Mouse (Mus musculus) left cerebral cortex, postnatal 4 days (tissue): ENCODE data around the gene Flvcr1. TPM values are rescaled to one million over a fixed set of nuclear protein-coding genes. Genes with fewer than 3 reads are reported as not detected.

Source experiments
- DNase-seq: peaks from one replicate; pipeline ENCODE4 v3.0.0-alpha.2; 2022
- intact Hi-C: fragments of 180-260 bp; cut with DNase I; formaldehyde crosslinking; loops from one replicate; pipeline ENCODE4 v1.15.1; 2025
- total RNA-seq, 2 experiments: library from RNA; stranded (reverse); gene quantifications; 2 replicates each; pipeline ENCODE4 v1.2.3; 2021

Flvcr1 gene
- total RNA-seq, 2 experiments from 2014 or later, result 27.0 to 27.6 TPM

DNA sequence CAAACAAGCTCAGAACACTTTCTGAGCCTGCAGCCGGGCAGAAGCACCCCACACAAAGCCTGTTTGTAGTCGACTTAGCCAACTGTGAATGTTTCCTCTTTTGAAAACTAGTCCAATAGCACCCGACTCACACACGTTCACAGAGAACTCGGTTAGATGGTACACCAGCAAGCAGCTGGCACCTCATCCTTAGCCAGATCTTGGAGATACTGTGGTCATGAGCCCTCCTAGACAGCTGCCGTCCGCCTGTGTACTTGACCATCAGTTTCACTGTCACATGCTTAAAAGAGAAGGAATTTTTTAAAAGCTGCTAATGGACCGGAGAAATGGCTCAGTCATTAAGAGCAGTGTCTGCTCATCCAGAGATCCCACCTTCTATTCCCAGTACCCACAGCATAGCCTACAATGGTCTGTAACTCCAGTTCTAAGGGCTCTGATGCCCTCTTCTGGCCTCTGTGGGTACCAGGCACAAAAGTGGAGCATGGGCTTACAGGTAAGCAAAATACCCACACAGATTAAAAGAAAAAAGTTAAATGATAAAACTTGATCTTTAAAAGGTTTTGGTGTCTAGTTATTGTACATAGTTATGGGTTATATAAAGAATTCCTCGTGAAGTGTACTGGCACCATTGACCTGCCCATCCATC, 36.4 kb downstream of the Flvcr1 start:
- intact Hi-C loops, result no loop called here
- DNase-seq, result no peak

DNA sequence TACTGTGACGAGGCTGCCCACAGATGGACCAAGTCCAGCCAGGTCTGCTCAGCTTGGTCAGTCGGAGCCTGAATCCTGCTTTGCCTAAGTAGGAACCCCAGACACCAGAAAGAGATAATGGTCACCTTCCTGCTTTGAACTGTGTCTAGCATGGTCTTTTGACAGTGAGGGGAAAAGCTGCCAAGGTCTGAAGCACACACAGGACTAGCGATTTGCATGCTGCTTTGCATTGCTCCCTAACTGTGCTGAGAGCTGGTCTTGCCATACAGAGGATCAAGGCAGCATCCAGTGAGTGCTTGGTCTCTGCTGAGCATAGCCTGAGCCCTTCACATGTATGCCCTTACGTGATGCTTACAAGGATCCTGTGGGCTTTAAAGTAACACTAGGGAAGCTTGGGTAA, 44.5 kb downstream of the Flvcr1 start:
- intact Hi-C loops, result no loop called here
- no peak for DNase-seq

DNA sequence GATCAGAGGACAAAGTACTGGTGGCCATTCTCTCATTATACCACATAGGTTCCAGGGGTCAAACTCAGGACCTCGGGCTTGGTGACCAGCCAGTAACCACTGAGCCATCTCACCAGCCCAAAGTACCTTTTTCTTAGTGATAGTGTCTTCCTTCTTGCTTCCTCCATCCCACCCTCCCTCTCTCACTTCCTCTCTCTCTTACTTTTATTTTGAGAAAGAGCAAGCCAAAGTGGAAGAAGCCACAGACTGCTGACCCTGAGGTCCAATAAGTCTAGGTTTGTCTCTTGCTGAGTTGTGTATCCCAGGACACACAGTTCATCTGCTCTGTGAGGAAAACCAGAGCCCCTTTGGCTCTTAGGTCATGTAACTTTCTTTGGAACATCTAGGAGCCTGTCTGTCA, 45.5 kb downstream of the Flvcr1 start:
- no peak for DNase-seq
- intact Hi-C loops, result no loop called here

DNA sequence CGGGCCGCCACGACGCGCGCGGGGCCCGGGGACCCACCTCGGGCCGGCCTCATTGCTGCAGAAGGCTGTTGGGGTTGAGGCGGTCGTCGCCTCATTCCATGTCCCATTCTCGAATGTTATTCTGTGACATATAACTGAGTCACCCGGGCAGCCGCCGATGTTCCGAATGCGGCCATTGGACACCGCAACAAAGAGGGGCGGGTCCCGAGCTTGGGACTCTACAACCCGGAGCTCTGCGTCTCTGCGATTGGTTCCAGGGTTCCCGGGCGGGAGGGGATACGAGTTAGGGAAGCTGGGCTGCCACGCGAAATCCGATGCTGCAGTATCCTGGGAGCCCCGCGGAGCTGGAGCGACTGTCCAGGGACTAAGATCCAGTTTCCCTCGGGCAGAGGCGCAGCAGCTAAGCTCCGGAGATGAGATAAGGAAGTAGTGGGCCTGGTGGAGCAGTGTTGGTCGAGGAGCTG, 46.8 kb downstream of the Flvcr1 start, which contains the start of gene Vash2:
Gene Vash2, minus strand, starts transcription at position 197 of the 464 bp plus-strand sequence.
- intact Hi-C loops, result no loop called here
- peak; percentile 86 for DNase-seq

DNA sequence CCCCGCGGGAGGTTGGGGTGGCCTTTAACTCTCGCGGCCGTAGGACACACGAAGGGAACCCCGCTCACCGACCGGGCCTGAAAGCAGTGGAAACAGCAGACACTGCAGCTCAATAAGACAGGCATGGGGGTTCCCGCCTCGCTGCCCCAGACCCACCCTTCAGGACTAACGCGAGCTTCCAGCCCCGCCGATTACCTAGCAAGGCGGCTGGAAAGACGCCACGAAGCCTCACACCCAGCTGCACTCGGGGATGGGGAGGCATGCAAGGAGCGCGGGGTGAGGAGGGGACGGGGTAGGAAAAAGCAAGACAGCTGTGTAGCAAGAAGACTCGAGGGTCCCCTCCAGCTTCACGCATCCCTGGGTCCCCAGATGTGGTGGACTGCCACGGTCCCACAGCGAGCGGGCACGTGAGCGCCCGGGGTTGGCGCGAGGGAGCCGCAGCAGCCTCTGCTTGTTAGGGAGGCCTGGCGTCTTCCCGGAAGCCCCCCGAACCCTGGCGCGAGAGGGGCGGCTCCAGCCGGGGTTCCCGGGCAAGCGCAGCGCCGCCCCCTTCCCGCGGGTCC, 47.4 kb downstream of the Flvcr1 start:
- DNase-seq, result peak; percentile 48

DNA sequence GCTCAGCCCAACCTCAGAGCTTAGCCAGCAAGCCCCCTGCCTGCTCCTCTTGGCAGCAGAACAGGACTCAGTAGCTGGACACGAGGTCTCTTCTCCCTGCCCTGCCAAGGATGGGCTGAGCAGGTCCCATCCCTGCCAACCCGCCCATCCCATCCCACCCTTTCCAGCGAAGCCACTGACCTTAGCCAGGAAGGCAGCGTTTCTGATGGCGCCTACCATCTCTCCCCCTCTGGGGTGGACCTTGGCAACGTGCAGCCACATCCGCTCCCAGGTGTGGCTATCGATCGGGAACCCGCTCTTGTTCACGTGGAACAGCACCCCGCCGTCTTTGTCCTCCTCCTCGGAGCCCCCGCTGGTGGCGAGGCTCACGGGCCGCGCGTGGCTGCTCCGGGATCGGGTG, 48.0 kb downstream of the Flvcr1 start:
- DNase-seq, result peak; percentile 87
- intact Hi-C loops, result no loop called here

More for the DNA sequence above, 47.4 kb downstream of the Flvcr1 start:
- intact Hi-C loops, result no loop called here

DNA sequence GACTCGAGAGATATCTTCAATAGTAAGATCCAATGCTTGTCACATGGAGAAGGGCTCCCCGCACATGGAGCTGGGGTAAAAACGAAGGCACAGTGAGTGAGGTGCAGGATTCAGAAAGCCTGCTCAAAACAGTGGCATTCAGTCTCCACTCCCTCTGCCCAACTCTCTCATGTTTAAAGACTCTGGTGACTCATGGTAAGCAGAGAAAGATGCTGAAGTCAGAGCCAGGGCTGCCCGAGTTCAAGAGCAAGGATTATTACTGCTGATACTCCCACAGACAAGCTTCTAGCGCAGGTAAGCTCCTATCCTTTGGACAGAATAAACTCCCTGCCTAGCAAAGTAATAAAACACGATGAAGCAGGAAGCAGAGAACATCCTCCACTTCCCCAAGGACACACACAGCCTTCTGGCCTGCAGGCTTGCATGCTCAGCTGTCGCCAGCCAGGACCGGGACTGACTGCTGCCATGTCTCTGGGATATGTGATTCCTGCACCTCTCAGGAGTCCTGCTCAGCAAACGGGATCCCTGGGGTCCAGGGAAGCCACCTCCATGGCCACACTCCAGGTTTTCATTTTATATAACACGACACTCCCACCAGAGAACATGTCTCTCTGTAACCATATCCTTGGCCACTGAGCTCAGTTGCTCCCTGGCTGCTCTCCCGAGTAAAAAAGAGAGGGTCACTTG, 48.9 kb downstream of the Flvcr1 start:
- DNase-seq, result peak; percentile 29
- intact Hi-C loops, result no loop called here

DNA sequence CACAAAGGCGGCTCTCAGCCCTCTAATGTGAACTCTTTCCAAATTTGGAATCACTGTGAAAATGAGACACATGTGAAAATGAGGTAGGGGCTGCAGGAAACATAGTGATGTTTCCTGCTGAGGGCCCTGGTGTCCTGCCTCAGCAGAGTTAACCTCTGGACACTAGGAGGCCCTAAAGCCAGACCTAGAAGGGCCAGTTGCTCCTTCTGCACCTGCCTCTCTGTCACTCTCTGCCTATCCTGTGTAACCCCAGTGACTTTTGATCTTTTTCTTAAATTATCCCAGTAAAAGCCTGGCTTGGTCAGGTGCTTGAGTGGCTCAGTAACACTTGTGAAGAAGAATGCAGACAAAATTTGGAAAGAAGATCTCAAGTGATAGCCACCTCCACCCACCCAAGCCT, 51.1 kb downstream of the Flvcr1 start:
- no peak for DNase-seq
- intact Hi-C loops, result no loop called here

DNA sequence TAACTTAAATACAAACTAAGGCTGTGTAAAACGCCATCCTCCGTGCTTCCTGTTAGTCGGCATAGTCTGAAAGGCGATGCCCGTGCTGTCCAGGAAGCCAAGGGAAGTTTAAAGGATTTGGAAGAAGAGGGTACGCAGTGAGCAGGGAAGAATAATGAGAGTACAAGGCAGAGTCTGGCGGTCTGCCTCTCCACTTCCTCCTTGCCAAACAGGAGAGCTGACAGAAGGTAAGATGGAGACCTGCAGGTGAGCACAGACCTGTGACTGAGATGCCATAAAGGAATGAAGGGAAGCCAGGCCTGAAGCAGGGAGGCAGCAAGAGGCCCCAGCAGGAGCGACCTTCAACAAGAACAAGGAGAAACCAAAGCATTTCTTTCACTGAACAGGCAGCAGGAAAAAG, 51.8 kb downstream of the Flvcr1 start:
- peak; percentile 27 for DNase-seq
- intact Hi-C loops, result no loop called here

DNA sequence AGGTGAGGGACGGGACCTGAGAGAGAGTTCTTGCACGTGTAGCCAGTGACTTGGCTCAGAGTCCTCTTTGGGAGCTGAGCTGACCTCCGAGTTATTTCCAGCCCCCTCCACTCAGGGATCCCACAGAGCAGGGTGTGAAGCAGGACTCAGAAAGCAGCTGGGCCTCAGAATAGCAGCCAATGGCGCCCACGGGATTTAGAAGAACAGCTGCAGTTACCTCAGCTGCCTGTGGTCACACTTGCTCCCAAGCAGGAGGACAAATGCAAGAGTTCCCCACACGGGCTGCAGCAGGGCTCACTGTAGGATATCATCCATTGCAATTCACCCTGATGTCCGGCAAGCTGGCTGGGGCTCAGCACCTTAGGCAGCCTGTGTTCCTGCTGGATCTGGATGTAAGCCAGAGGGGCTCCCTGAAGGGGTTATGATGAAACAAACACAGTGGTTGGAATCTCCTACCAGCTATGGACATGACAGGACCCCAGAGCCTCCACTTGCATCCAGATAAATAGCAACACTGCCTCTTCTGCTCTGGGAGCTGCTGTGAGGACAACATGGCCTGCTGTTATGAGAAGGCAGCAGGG, 53.3 kb downstream of the Flvcr1 start:
- intact Hi-C loops, result no loop called here
- DNase-seq, result peak; percentile 58

DNA sequence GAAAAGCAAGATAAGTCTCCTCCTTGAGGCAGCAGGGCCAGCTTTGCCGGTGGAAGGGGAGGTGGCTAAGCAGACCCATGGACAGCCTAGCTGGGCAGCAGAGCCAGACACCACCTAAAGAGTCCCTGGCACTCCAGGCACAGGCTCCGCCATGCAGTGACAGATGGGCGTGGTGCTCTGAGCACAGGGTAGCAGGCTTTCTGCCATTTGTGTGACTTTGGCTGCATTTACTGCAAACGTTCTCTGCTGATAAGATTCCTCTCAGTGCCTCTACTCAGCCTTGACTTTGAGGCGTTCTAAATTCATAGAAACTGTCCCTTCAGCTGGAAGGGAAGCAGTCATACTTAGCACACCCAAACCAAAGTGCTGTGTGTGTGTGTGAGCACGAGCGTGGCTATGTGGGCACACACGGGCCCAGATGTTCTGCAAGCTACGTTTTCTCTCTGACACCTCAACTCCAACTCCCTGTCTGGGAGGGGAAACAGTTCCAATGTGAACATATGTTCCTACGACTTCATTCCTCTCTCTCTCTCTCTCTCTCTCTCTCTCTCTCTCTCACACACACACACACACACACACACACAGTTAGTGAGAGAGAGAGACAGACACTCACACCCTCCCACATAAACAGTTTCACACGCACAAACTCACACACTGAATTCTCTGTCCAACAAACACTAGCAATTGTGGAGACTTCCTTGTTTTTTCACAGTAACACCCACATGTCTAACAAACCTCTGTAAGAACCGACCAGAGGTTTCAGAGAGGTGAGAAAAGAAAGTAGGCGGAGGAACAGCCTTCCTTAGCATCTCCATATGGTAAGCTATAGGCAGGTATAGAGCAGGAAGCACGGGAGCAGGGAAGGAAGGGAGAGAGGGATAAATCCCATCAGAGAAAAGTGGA, 54.0 kb downstream of the Flvcr1 start:
- DNase-seq, result peak; percentile 73
- intact Hi-C loops, result no loop called here

DNA sequence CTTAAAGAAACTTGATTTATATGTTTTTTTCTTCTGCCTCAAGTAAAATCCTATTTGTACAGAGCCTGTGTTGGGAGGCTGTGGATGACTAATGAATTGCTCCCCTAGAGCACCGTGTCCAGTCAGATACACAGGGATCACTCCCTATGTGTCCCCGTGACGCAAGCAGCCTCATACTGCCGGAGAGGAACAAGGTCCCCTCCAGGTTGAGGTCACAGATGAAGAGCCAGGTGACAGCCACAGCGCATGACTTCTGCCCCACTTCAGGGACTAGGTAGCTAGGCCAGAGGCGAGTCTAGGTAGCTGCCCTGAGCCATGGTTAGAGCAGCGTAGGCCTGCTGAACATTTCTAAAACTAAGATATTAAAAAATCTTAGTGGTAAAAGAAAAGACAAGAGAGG, 57.9 kb downstream of the Flvcr1 start:
- no peak for DNase-seq
- intact Hi-C loops, result no loop called here

DNA sequence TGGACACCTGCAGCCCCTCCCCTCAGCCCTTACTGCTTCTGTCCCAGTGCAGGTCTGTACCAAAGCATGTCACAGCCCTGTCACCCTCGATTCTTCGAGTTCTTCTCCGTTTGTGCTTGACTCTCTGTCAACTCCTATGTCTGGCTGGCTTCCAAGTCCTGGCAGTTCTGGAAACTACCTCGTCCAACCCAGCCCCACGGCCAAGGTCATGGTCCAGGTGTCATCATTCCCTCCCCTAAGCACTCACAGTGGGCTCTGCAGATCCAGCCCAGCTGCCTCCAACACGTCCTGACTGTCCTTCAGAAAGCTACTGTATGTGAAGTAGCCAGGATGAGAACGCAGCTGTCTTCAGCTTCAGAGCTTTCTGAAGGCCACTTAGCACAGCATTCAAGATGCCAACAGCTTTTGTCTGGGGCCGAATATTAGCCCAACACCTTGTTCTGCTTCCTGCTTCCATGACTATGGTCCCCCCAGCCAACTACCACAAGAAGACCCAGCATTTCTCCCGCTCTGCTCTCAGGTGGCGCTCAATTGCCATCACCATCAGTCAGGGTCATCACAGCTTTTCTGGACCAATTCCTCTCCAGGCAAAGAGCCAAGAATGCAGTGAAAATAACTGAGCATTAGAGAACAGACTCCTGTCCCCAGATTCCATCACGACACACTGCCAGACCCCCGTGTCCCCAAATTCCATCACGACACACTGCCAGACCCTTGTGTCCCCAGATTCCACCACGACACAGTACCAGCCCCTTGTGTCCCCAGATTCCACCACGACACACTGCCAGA, 60.8 kb downstream of the Flvcr1 start:
- intact Hi-C loops, result no loop called here

DNA sequence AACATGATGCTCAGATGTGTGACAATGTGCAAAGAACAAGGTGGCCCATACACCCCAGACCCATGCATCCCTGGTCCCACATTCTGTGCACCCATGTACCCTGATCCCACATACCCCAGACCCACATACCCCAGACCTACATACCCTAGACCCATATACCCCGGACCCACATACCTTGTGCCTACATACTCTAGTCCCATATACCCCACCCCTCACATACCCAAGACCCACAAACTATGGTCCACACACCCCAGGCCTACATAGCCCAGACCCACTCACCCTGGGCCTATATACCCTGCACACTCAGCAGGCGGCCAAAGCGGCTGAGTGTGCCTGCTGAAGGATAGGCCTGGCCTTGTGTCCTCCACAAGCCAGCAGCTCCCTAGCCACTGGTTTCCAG, 63.2 kb downstream of the Flvcr1 start:
- no peak for DNase-seq
- intact Hi-C loops, result no loop called here

More for the DNA sequence above, 60.8 kb downstream of the Flvcr1 start:
- DNase-seq, result peak; percentile 56

DNA sequence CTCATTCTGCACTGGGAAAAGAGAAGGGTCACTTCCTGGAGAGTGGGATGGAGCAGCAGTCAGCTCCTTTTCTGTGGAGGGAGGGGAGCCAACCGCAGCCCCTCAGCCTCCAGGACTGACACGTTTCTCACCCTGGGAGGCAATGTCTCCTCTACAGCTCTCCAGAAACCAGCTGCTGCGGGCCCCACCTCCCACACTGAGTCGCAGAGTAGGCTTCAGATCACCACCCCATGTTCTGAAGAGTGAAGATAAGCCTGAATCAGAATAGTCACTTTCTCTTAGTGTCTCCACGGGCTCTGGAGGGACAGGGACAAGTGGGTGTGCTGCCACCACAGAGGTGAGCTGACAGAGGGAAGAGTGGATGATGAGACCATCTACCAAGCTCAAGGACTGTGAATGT, 67.1 kb downstream of the Flvcr1 start:
- intact Hi-C loops, result no loop called here
- no peak for DNase-seq

Other genes starting within 250 kb of the Flvcr1 start
- 10 to 100 TPM; 66.6 to 74.9 TPM for gene Rps6kc1, start 114.4 kb downstream of the Flvcr1 start, total RNA-seq
- gene Angel2, start 101.0 kb downstream of the Flvcr1 start, total RNA-seq, result 10 to 100 TPM; 58.2 to 60.0 TPM
- gene Vash2, start 46.9 kb downstream of the Flvcr1 start, total RNA-seq, result 10 to 100 TPM; 63.8 to 72.2 TPM
- gene Spata45, start 10.5 kb upstream of the Flvcr1 start, total RNA-seq, result not detected
- 10 to 100 TPM; 15.2 to 17.1 TPM for gene Tatdn3, start 36.8 kb upstream of the Flvcr1 start, total RNA-seq
- 1 to 10 TPM; 2.3 to 2.7 TPM for gene Nsl1, start 36.9 kb upstream of the Flvcr1 start, total RNA-seq
- 1 to 10 TPM in 1 of 2 experiments, under 1 TPM in 1; 0.62 to 1.2 TPM for gene Batf3, start 71.7 kb upstream of the Flvcr1 start, total RNA-seq
- gene Fam71a, start 138.7 kb upstream of the Flvcr1 start, total RNA-seq, result not detected
- gene Atf3, start 191.9 kb upstream of the Flvcr1 start, total RNA-seq, result under 1 TPM; 0.58 to 0.99 TPM